Mouse (Mus musculus) adrenal gland, postnatal 4 days (tissue): ENCODE measurements around the gene Mettl8. TPM values are rescaled to one million over a fixed set of nuclear protein-coding genes. Genes with fewer than 3 reads are reported as not detected.
A peak's percentile ranks its signal among the peaks of the same experiment; 100 is the strongest.

ENCODE experiments used
- DNase-seq, 2 experiments: peaks; one replicate each; pipeline ENCODE4 v3.0.0; 2021 to 2022; ENCODE audit warnings: low spot score in 2 of 2, mixed read lengths in 2 of 2
- long read RNA-seq, 2 experiments: library from polyadenylated mRNA; stranded (forward); transcript quantifications; one replicate each; pipeline ENCODE4 v2.0.0; 2021
- total RNA-seq, 2 experiments: library from RNA; stranded (reverse); gene quantifications; 2 replicates each; pipeline ENCODE4 v1.2.3; 2021

Gene Mettl8
- total RNA-seq: 10 to 100 TPM; 15.7 to 17.9 TPM
- long read RNA-seq, experiment 1, transcript Mettl8-204 (10 exons, 2,347 nt): major isoform, 9 of 15 reads
- long read RNA-seq, experiment 1, partial matches to known transcripts: 0 of 15 reads
- long read RNA-seq, experiment 1, other reads (novel, unspliced or antisense): 5 of 15 reads
- long read RNA-seq, experiment 2, transcript Mettl8-204 (10 exons, 2,347 nt): major isoform, 25 of 33 reads
- long read RNA-seq, experiment 2, partial matches to known transcripts: 0 of 33 reads
- long read RNA-seq, experiment 2, other reads (novel, unspliced or antisense): 8 of 33 reads

DNA sequence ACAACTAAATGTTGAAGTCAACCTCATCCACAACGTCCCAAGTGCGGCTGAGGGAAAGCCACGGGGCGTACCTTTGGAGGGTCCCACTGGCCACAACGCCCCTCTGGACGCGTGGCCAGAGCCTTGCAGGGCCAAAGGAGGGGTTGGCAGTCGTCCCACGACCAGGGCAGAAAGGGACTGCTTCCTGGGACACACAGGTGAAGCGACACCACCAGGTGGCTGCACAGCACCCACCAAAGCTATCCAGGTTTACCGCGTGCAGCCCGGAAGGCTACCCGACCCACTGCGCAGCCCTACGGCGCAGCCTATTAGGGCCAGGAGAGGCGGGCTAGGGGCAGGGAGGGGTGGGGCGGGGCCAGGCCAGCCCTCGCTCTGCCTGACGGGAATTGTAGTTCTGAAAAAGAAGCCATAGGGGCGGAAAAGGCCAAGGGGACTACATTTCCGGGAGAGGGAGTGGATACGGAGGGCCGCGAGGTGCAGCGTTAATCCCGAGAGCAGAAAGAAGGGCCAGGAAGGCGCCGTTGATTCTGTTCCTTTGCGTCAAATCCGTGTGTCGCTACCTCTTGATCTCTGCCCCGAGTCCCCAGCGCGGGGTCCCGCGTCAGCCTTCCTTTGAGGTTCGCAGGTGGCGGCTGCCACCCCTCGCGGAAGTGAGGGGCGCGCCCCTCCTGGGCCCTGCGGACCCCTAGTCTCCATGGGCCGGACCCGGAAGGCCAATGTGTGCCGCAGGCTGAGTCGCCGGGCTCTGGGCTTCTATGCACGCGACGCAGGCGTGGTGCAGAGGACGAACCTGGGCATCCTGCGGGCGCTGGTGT, at the start of gene Mettl8, which contains the start of gene Dcaf17:
Gene Mettl8, minus strand, starts transcription at position 284 of the 815 bp plus-strand sequence.
Gene Dcaf17, plus strand, starts transcription at position 29 of the 815 bp plus-strand sequence.
- peak; percentile 77 to 81 for DNase-seq

DNA sequence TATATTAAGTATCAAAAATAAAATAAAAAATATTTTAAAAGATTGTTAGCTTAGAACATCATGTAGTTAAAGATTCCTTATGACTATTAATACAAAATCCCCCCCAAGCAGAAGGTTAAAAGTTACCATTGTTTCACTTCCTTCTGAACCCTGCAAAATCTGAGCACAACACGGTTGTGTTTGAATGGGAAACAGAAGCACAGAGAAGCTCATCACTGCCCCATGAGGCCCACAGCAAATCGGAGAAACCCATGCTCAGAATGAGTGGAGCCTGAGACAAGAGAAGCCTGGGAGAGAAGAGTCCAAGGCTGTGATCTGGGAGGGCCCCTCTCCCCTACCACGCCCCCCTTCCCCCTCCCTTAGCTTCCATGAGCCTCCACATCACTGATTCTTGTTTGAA, 49.3 kb upstream of the Mettl8 start:
- no peak for DNase-seq

GRCm38 (mm10) chr2:71103292-71103680, 47.9 kb upstream of the Mettl8 start:
- DNase-seq: no peak

DNA sequence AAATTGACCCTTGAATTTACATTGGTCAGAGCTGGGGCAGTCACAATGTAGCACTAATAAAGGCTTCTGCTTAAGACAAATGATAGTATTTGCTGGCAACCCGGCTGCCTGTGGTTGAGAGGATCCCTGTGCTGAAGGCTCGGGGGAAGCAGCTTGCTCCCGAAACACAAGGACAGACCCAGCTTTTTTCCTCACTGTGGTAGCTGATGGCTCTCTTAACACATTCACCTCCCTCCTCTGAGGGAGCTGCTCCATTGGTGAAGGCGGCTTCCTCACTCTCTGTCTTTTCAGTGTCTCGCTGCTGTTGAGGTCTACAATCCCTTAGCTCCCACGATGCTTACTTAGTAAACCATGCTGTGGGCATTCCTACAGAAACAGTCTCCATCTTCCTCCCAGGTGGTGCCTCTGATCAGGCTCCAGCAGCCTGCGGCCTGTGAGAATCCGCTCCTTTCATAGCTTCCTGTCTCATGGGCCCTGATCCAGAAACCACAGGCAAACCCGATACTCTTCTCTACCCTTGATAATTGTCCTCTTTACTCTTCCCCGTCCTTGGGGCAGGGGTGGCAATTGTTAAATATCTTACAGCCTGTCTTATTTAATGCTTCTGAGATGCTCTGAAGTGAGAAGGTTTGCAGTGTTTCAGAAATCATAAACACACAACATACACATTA, 47.4 kb upstream of the Mettl8 start:
- DNase-seq: no peak

GRCm38 (mm10) chr2:71096170-71096569, 40.8 kb upstream of the Mettl8 start:
- DNase-seq: no peak

GRCm38 (mm10) chr2:71090660-71091445, 35.5 kb upstream of the Mettl8 start:
- DNase-seq: no peak

DNA sequence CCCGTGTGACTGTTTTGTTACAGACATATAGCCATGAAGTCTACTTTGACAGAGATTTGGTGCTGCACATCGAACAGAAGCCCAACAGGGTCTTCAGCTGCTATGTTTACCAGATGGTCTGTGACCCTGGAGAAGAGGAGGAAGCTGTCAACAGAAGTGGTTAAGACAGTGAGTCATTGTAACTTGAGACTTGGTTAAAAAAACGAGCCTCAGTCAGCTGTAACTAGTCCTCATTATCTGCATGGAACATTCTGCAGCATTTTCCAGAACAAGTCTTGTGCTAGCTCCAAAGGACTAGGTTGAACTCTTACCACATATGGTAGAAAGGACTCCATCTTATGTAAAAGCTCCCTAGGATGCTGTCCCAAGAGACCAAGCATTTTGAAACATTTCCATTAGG, 34.4 kb upstream of the Mettl8 start:
- DNase-seq: no peak

DNA sequence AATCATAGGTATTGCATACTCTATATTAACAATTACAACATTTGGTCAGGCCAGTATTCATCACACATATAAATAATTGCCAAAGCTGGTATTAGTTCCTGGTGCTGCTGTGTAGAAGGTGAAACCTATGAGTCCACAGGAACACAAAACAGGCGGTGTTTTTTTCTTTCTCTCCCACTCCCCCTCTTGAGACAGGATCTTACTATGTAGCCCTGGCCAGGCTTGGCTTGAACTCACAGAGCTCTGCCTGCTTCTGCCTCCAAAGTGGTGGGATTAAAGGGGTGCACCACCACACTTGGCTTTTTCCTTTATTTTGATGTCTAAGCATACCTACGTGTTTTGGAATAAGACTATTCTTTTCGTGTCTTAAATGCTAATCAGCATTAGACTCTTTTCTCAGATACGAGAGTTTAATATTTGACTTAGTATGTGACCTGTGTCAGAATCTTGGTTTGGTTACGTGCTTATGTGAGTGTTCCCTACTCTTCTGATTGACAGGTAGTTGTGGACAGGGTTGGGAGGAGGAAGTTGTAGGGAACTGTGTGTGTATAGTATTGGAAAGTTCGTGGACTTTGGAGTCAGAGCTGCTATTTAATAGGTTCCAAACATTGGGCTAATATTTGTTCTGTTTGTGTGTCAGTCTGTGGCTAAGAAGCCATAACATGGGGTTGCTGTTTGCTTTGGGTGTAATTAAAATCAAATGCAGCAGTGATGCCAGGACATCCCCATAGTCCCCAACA, 28.2 kb upstream of the Mettl8 start:
- DNase-seq: no peak

GRCm38 (mm10) chr2:71082416-71082815, 27.0 kb upstream of the Mettl8 start:
- no peak for DNase-seq

DNA sequence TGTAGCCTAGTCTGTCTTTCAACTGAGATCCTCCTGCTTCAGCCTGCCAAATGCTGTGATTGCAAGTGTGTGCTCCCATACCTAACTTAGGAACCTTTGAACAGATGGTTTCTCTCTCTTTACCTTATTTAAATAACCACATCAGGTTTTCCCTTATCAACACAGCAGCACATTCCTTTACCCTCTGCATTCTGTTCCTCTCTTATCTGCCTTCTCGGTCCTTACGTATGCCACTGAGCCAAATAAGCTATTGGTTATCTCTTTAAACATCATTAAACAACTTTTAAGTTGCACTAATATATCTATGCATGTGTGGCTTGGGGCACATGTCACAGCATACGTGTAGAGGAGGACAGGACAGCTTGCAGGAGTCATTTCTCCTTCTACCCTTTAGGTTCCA, 18.4 kb upstream of the Mettl8 start:
- DNase-seq: no peak

- no peak for DNase-seq
Measured at GRCm38 (mm10) chr2:71073330-71073729, 17.9 kb upstream of the Mettl8 start.

- DNase-seq: no peak
Measured at GRCm38 (mm10) chr2:71071601-71072000, 16.2 kb upstream of the Mettl8 start.

DNA sequence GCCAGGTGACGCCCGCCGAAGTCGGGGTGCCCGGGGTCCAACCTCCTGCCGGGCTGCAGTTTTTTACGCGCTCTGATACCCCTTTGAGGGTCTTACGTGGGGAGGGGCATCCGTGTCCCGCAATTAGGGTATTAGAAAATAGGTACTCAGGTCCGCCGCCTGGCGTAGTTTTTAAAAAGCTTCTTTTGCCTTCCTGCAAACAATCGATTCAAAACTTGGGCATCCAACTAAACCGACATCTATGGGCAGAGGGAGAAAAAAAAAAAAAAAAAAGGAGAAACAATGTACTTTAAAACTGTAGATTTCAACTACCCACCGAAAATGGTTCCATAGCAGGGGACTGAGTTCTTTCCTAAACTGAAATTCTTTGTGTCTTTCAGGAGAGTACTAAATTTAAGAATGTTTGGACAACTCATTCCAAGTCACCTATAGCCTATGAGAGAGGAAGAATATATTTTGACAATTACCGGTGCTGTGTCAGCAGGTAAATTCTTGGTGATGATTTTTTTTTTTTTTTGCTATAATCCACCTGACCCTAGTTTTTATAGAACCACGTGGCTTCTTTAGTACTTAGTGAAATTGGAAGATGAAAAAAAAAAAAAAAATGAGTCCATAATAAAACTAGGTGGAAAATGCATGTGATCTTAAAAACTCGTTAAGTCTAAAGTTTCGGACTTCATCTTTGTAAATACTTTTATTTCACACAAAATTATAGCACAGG, 892 bp upstream of the Mettl8 start:
- no peak for DNase-seq

DNA sequence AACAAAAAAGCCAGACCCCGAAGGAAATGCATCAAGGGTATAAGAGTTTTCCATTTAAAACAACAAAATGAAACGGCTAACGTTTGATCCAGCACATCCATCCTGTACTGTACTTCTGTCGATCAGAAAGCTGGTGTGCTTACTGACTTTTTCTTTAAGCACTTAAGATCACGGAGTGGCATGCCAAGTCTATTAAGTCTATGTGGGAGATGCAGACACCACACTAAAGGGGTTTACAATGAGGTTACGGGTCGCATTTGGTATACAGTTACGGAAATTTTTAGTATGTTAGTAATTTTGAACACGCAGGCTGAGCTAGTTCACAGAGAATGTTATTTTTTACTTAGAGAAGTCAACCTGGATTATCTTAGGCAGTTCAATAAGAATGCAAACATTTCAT, 667 bp downstream of the Mettl8 start:
- DNase-seq: no peak

DNA sequence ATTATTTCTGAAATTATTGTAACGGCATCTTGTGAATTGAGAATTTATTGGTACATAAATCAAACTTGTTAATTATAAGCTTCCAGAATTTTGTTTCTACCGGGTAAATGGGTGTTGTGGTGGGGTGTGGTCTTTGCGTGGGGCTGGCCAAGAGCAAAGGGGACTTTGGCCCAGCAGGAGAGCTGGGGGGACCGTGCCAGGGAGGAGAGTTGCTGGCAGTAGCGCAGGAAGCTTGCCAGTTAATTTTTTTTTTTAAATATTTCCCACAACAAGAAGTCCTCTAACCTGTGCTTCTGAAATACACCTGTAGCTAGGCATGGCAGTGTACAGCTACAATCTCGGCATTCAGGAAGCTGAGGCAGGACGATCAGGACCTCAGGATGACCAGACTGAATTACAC, 4.9 kb downstream of the Mettl8 start:
- DNase-seq: no peak

- no peak for DNase-seq
Measured at GRCm38 (mm10) chr2:71048896-71049295, 6.5 kb downstream of the Mettl8 start.

DNA sequence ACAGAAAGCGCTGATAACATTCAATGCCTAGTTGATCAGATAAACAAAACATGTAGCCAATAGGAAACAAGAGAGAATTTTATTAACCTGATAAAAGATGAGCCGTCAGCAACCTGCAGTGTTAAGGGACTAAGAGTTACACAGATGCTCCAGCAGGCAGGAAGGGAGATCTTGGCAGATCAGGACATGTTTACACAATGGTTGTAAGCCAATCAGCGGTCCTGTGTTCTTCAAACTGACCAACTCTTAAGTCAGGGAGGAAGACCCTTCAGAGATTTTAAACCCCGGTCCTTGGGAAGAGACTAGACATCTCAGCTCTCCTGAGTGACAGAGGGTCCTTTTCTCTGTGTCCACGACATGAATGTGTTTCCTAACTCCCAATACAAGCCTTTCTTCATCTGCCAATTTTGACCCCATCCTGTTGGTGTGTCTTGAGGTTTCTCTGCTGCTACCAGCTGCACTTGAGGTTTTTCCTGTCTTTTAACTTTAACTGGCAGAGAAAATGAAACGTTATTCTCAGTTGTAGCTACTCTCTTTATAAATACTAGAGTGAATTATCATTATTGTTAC, 8.5 kb downstream of the Mettl8 start:
- DNase-seq: no peak

DNA sequence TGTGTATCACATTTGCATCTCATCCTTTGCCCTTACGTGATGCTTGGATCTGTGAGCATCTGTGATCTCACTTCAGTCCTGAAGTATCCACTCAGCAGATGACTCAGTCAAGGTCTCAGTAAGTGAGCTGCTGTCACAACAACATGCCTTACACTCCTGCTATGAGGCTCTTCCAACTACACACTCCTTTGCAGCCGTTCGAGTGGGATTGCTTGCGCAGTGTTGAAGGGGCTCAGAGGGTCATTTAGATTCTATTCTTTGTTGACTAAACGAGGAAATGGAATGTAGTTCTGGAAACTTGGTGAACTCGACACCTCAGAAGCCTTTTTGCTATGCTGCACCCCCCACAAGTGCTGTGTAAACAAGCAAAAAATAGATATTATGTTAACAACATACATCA, 9.2 kb downstream of the Mettl8 start:
- no peak for DNase-seq

DNA sequence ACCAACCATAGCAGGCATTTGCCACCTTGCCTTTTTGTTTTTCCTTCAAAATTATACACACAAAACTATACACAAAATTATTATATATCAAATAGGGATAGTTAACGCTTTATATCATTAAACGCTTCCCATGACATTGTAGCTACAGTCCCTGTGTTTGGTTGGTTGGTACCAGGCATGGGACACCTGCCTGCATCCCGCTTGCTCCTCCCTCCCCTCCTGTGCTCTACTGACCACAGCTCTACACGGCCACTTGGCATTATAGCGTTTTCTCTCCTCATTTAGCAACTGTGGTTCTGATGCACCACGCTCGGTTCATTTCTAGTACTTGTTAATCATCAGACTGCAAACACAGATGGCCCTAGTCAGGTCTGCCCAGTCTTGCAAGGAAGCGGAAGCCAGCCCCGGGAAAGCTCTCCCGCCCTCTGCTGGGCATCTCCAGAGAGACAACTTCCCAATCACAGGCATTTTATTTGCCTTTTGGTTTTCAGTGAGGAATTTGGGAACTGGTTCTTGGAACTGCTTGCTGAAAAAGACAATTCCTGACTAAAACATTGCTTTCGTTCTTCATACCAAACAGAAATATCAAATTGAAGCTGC, 15.8 kb downstream of the Mettl8 start:
- peak; percentile 56 to 67 for DNase-seq
